Mouse (Mus musculus) G1E (cell line): ENCODE data around the gene Cilp2. TPM values are rescaled to one million over a fixed set of nuclear protein-coding genes. Genes with fewer than 3 reads are reported as not detected.

Experiments
- ATAC-seq: 2 replicates; pipeline ENCODE4 v1.8.0; 2016; ENCODE audit warnings: mild to moderate bottlenecking; ENCODE audit not compliant: insufficient number of reproducible peaks, poor library complexity, low FRiP score, severe bottlenecking; ENCODE audit errors: extremely low read depth
- DNase-seq: peaks from one replicate; pipeline ENCODE4 v3.0.0; 2012; ENCODE audit warnings: low spot score
- H3K27me3 ChIP-seq: 2 replicates; pipeline ENCODE4 v1.6.1; 2012; ENCODE audit warnings: mild to moderate bottlenecking, low read length, inconsistent platforms; ENCODE audit not compliant: insufficient read depth
- H3K36me3 ChIP-seq: replicated peaks from 2 replicates; pipeline ENCODE3; 2012; ENCODE audit warnings: mild to moderate bottlenecking, inconsistent platforms
- H3K4me1 ChIP-seq: 2 replicates; pipeline ENCODE4 v1.6.1; 2012; ENCODE audit warnings: low read depth, low read length, inconsistent platforms, mixed read lengths; ENCODE audit not compliant: insufficient read depth
- H3K4me3 ChIP-seq: 2 replicates; pipeline ENCODE4 v1.5.1; 2012; ENCODE audit warnings: low read depth, mild to moderate bottlenecking, inconsistent platforms, low read length, moderate library complexity, mixed read lengths
- H3K9me3 ChIP-seq: replicated peaks from 2 replicates; pipeline ENCODE4 v1.6.1; 2012; ENCODE audit warnings: inconsistent platforms
- CTCF ChIP-seq: IDR thresholded peaks from 2 replicates; pipeline ENCODE4 v1.5.1; 2012; ENCODE audit warnings: low read depth, low read length, inconsistent platforms, mixed read lengths
- GATA1 ChIP-seq: IDR thresholded peaks from 2 replicates; pipeline ENCODE4 v1.6.1; 2012; ENCODE audit warnings: borderline replicate concordance, low read length, inconsistent platforms, mixed read lengths
- GATA2 ChIP-seq: IDR thresholded peaks from 2 replicates; pipeline ENCODE4 v1.6.1; 2012; ENCODE audit warnings: low read depth, low read length, inconsistent platforms, borderline replicate concordance
- POLR2AphosphoS5 ChIP-seq: IDR thresholded peaks from 2 replicates; pipeline ENCODE4 v1.6.1; 2012; ENCODE audit warnings: low read depth, low read length, inconsistent platforms; ENCODE audit not compliant: insufficient replicate concordance
- TAL1 ChIP-seq: conservative IDR thresholded peaks from 2 replicates; pipeline ENCODE4 v1.6.1; 2012; ENCODE audit warnings: low read depth, low read length, inconsistent platforms, mixed read lengths
- polyA plus RNA-seq: library from polyadenylated mRNA; stranded (reverse); fragments of >175 nt; gene quantifications from 2 replicates; pipeline ENCODE4 v1.2.3, GENCODE M21; 2012
- total RNA-seq, 2 experiments: library from RNA; stranded (forward) in 1 of 2; stranded (reverse) in 1 of 2; fragments of 200-1000 nt in 1 of 2; fragments of >200 nt in 1 of 2; fragmentation: Nextera tagmentation in 1 of 2; gene quantifications; 2 replicates each; pipeline ENCODE4 v1.2.3; 2014 to 2017

Cilp2 gene
- total and polyA plus RNA-seq, 3 experiments: under 0.01 to 0.01 TPM; not detected in 1

DNA sequence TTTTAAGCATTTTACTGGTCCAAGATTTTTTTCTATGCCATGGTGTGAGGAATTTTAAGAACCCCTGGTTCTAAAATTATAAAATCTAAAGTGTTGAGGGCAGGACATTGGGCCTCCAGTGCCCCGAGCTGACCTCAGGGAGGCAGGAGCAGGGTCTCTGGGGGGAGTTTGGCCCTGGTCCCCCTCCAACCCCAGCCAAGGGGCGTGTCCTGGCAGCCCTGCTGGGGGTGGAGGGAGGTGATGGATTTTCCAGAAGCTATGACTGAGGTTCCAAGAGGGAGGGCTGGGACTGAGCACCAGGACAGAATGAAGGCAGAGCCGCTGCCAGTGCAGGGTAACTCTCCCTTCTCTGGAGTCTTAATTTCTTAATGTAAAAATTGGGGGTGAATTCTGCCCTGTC, 9.5 kb downstream of the Cilp2 start:
- no peak for ATAC-seq
- Histone ChIP-seq H3K9me3 (peaks cover 35% of the 10 kb centered on the region), H3K36me3 (no peaks in the 10 kb centered on the region), H3K4me3 (no peak overlapping the region), H3K27me3 (peaks cover 15% of the 10 kb centered on the region; the same call in 1 of the 2 replicates), H3K4me1 (peaks cover 8% of the 10 kb centered on the region)
- DNase-seq: no peak
- no peak for TF ChIP-seq CTCF
- TF ChIP-seq POLR2AphosphoS5: no peak
- no peak for TF ChIP-seq GATA2
- no peak for TF ChIP-seq GATA1
- no peak for TF ChIP-seq TAL1

DNA sequence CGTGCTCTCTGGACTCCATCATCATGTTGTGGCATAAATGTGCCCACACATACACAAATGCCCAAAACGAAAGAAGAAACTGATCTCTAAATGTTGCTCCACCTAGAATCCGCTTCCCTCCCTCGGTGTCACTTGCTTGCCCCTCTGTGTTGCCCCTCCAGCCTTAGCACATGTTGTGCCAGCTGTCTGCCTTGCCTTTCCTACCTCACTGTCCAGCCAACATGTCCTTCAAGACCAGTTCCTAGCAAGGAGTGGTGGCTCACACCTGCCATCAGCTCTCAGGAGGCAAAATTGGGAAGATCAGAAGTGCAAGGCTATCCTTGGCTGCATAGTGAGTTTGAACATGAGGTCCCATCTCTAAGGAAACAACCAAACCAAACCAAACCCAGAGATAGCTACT, 10.1 kb downstream of the Cilp2 start:
- peaks cover 29% of the 10 kb centered on the region for H3K9me3 ChIP-seq
- ATAC-seq (no peak), DNase-seq (no peak)
- H3K36me3 ChIP-seq: no peaks in the 10 kb centered on the region
- H3K4me3 ChIP-seq: no peak overlapping the region
- H3K4me1 ChIP-seq: peaks cover 8% of the 10 kb centered on the region
- TF ChIP-seq GATA1 (no peak), TAL1 (no peak), CTCF (no peak), GATA2 (no peak), POLR2AphosphoS5 (no peak)
- peaks cover 15% of the 10 kb centered on the region; the same call in 1 of the 2 replicates for H3K27me3 ChIP-seq

- DNase-seq: no peak
- peaks cover 15% of the 10 kb centered on the region; the same call in 1 of the 2 replicates for H3K27me3 ChIP-seq
- H3K4me3 ChIP-seq: no peak overlapping the region
- TF ChIP-seq CTCF (no peak), GATA1 (no peak), GATA2 (no peak), TAL1 (no peak), POLR2AphosphoS5 (no peak)
- H3K36me3 ChIP-seq: no peaks in the 10 kb centered on the region
- H3K9me3 ChIP-seq: peaks cover 25% of the 10 kb centered on the region
- no peak for ATAC-seq
- peaks cover 8% of the 10 kb centered on the region for H3K4me1 ChIP-seq
These were observed 10.5 kb downstream of the Cilp2 start for GRCm38 (mm10) chr8:69876967-69877366.

- peaks cover 8% of the 10 kb centered on the region for H3K4me1 ChIP-seq
- no peaks in the 10 kb centered on the region for H3K36me3 ChIP-seq
- H3K4me3 ChIP-seq: no peak overlapping the region
- no peak for TF ChIP-seq TAL1
- TF ChIP-seq CTCF: no peak
- TF ChIP-seq POLR2AphosphoS5: no peak
- TF ChIP-seq GATA2: no peak
- no peak for TF ChIP-seq GATA1
- DNase-seq: no peak
- ATAC-seq: no peak
- H3K9me3 ChIP-seq: peaks cover 16% of the 10 kb centered on the region
- peaks cover 20% of the 10 kb centered on the region; the same call in 1 of the 2 replicates for H3K27me3 ChIP-seq
These were observed 11.4 kb downstream of the Cilp2 start for GRCm38 (mm10) chr8:69876097-69876496.

DNA sequence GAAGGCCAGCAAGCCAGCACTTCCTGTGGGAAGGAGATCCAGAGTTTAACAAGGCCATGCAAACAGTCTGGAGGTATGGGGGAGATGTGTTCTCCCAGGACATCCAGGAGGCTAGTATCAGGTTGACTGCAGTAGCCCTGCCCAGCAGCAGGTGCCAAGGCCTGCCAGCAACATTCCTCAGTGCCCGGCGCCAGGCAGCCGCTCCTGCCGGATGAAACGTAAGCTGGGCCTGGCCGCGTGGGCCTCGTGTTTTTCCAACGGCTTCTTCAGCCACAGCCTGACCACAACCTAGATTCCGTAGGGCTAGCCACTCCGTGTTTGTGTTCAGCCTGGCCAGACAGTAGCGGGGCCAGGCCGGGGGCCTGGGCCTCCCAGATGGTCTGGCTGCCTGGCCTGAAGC, 12.8 kb downstream of the Cilp2 start:
- ATAC-seq: no peak
- no peak for TF ChIP-seq POLR2AphosphoS5
- TF ChIP-seq TAL1: no peak
- TF ChIP-seq GATA1: no peak
- TF ChIP-seq CTCF: no peak
- no peak for TF ChIP-seq GATA2
- peaks cover 30% of the 10 kb centered on the region for H3K27me3 ChIP-seq
- DNase-seq: no peak
- peaks cover 8% of the 10 kb centered on the region; the same call in 1 of the 2 replicates for H3K4me1 ChIP-seq
- H3K36me3 ChIP-seq: no peaks in the 10 kb centered on the region
- no peak overlapping the region for H3K4me3 ChIP-seq
- peaks cover 2% of the 10 kb centered on the region; the same call in 1 of the 2 replicates for H3K9me3 ChIP-seq

DNA sequence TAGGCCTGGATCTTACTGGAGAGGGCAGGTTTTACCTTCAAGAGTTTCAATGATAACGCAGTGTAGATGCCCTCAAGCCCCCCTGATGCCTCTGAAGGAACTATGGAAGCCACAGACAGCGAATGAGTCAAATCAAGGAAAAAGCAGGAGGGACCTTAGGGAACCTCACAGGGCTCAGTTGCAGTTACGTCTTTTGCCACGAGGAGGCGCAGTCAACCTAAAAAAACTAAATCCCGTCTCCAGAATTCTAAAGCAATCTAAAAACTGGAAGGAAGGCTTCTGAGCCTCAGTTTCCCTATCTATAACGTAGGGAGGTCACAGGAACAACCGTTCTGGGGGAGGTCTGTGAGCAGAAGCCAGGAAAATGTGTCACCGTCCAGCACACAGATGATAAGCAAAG, 13.3 kb downstream of the Cilp2 start:
- DNase-seq (no peak), ATAC-seq (no peak)
- Histone ChIP-seq H3K9me3 (no peaks in the 10 kb centered on the region), H3K36me3 (no peaks in the 10 kb centered on the region), H3K4me3 (no peak overlapping the region), H3K27me3 (peaks cover 29% of the 10 kb centered on the region), H3K4me1 (peaks cover 8% of the 10 kb centered on the region; the same call in 1 of the 2 replicates)
- TF ChIP-seq POLR2AphosphoS5 (no peak), TAL1 (no peak), GATA2 (no peak), GATA1 (no peak), CTCF (peak; percentile 82)

GRCm38 (mm10) chr8:69870907-69871306, 16.6 kb downstream of the Cilp2 start:
- no peak for DNase-seq
- Histone ChIP-seq H3K36me3 (no peaks in the 10 kb centered on the region), H3K27me3 (peaks cover 23% of the 10 kb centered on the region), H3K4me3 (no peak overlapping the region), H3K4me1 (peaks cover 3% of the 10 kb centered on the region; the same call in 1 of the 2 replicates), H3K9me3 (no peaks in the 10 kb centered on the region)
- no peak for ATAC-seq
- TF ChIP-seq POLR2AphosphoS5: no peak
- TF ChIP-seq GATA1: no peak
- no peak for TF ChIP-seq CTCF
- TF ChIP-seq TAL1: no peak
- TF ChIP-seq GATA2: no peak
